Mouse (Mus musculus): ENCODE measurements around the gene Crim1. TPM values are rescaled to one million over a fixed set of nuclear protein-coding genes. Genes with fewer than 3 reads are reported as not detected.
A peak's percentile ranks its signal among the peaks of the same experiment; 100 is the strongest.

The Crim1 gene
- total RNA-seq, 2 experiments from 2014 or later: 138 to 153 TPM

- TF ChIP-seq CTCF (conservative IDR thresholded peaks at IDR 0.05): no peak
- no peak for DNase-seq (ENCODE audit: low spot score in 2 of 2)
- Histone ChIP-seq H3K27ac (no peak overlapping the region), H3K4me3 (no peak overlapping the region)
These were observed 86.0 kb downstream of the Crim1 start for GRCm38 (mm10) chr17:78286021-78286420.

DNA sequence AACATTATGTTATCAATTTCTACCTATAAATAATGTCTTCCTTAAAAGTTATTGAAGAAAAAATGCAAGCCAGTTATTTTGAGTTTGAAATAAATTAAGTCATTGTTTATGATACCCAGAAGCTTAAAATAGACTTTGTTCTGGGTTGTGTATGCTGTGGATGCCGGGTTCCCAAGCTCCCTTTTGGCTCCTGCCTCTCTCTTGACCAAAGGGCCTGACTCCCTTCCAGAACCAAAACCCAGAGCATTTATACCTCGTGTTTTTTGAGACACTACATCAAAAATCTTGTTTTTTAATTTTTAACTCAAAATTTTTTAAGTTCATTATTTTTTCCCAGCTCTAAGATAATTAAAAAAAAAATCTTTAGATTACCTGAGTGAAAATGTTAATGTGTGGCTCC is 87.3 kb downstream of the Crim1 start:
- Histone ChIP-seq H3K27ac (no peak overlapping the region), H3K4me3 (no peak overlapping the region)
- no peak for TF ChIP-seq CTCF (conservative IDR thresholded peaks at IDR 0.05)
- no peak for DNase-seq (ENCODE audit: low spot score in 2 of 2)

DNA sequence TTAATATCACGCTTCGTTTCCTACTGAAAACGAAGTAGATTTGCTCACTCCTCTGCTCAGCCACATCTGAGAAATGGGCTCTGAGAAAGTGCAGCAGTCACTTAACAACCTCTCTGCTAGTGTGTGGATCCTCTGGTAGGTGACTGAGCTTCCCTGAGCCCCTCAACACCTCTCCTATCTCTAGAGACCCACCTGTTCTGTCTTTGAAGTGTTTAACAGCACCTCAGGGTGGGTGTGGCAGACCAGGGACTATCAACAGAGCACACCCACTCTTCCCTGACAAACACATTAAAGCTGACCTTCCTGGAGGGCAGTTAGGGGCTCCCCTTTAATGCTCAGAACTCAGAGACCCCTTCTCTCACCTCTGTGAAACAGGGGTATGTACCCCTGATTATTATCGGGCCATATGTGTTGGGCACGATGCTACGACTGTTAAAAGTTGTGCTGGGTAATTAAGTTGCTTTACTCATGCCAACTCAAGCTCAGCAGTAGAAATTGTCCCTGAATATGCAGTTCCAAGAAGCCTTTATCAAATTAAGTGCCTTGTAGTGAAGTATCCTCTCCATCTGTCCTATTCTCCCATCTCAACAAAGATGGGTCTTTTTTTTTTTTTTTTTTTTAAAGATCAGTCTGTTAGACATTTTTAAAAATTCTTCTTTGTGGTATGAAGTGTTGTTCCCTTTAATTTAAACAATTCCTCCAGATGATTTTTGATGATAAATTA is 90.3 kb downstream of the Crim1 start:
- no peak for TF ChIP-seq CTCF (conservative IDR thresholded peaks at IDR 0.05)
- Histone ChIP-seq H3K4me3 (no peak overlapping the region), H3K27ac (peak overlapping the region; percentile 28; the same call in 1 of the 2 replicates)
- no peak for DNase-seq (ENCODE audit: low spot score in 2 of 2)

- Histone ChIP-seq H3K4me3 (no peak overlapping the region), H3K27ac (peak overlapping the region; percentile 28; the same call in 1 of the 2 replicates)
- no peak for DNase-seq (ENCODE audit: low spot score in 2 of 2)
- TF ChIP-seq CTCF (conservative IDR thresholded peaks at IDR 0.05): no peak
These were observed 91.0 kb downstream of the Crim1 start for GRCm38 (mm10) chr17:78291030-78291429.

DNA sequence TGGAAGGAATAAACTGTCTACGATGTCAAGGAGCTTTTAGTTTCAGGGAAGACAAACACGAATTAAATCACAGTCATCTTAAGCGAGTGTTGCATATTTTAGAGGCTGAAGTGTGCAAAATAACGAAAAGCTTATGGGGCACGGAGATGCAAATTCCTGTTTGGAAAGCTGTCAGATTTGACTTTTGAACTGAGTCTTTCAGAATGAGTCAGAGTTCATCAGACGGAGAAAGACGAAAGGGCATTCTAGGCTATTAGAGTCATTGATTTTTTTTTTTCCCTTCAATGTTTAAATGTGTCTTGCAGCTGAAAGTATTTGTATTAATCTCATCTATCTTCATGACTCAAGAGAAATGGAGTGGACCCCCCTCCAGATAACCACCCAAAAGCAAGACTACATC is 92.3 kb downstream of the Crim1 start:
- Histone ChIP-seq H3K27ac (no peak overlapping the region), H3K4me3 (no peak overlapping the region)
- no peak for DNase-seq (ENCODE audit: low spot score in 2 of 2)
- no peak for TF ChIP-seq CTCF (conservative IDR thresholded peaks at IDR 0.05)

DNA sequence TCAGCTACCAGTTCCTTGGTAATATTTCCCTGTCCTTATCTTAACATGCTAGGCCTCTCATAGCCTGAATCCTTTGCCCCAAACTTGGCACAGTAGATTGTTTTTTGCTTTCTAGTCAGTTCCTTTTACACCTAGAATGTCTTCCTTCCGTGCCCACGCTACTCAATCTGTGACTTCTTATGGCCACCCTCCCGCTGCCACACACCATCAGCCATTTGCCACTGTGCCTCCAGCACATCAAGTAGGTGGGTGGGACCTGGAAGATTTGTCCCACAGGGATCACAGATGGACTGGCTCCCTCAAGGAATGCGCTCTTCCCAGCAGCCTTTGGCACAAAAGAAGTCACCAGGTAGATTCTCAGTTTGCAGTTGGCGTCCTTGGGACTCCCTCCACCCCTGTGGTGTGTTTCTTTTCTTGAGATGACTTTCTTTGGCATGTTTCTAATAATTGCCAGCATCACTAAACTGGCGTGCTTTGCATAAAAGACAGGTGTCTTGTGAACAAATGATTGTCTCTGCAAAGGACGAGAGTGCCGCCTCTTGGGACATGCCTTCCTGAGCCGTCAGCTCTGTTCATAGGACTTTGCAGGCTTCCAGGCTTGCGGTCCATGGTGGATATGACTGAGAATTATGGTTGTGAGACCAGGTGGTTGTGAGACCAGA is 92.9 kb downstream of the Crim1 start:
- no peak for TF ChIP-seq CTCF (conservative IDR thresholded peaks at IDR 0.05)
- no peak for DNase-seq (ENCODE audit: low spot score in 2 of 2)
- Histone ChIP-seq H3K4me3 (no peak overlapping the region), H3K27ac (no peak overlapping the region)

GRCm38 (mm10) chr17:78295979-78296378 is 95.9 kb downstream of the Crim1 start:
- Histone ChIP-seq H3K4me3 (no peak overlapping the region), H3K27ac (no peak overlapping the region)
- DNase-seq (ENCODE audit: low spot score in 2 of 2): no peak
- no peak for TF ChIP-seq CTCF (conservative IDR thresholded peaks at IDR 0.05)

DNA sequence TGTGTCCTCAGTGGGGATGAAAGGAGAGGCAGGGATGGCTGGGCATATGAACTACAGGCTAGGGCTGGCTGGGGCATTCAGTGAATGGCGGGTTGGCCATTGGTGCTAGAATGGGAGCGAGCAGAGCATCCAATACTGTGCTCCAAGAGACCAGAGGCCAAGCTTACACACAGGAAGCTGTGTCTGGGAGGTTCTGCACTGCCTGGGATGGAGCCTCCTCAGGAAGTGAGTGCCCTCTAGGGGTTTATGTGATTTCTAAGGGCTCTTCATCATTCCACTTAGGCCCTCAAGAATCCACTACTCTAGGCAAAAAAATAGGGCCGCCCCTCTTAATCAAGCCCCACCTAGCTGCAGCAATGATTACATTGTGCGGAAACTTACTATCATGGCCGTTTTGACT is 98.1 kb downstream of the Crim1 start:
- peak; percentile 71 for TF ChIP-seq CTCF (conservative IDR thresholded peaks at IDR 0.05)
- no peak for DNase-seq (ENCODE audit: low spot score in 2 of 2)
- H3K4me3 ChIP-seq: no peak overlapping the region
- no peak overlapping the region for H3K27ac ChIP-seq

GRCm38 (mm10) chr17:78298967-78299540 is 99.0 kb downstream of the Crim1 start:
- no peak overlapping the region for H3K4me3 ChIP-seq
- no peak for DNase-seq (ENCODE audit: low spot score in 2 of 2)
- TF ChIP-seq CTCF (conservative IDR thresholded peaks at IDR 0.05): no peak

GRCm38 (mm10) chr17:78303053-78303452 is 103.0 kb downstream of the Crim1 start:
- Histone ChIP-seq H3K4me3 (no peak overlapping the region), H3K27ac (no peak overlapping the region)
- no peak for TF ChIP-seq CTCF (conservative IDR thresholded peaks at IDR 0.05)
- DNase-seq (ENCODE audit: low spot score in 2 of 2): no peak

More at GRCm38 (mm10) chr17:78298967-78299540, 99.0 kb downstream of the Crim1 start:
- no peak overlapping the region for H3K27ac ChIP-seq

GRCm38 (mm10) chr17:78304059-78304458 is 104.0 kb downstream of the Crim1 start:
- no peak for TF ChIP-seq CTCF (conservative IDR thresholded peaks at IDR 0.05)
- no peak for DNase-seq (ENCODE audit: low spot score in 2 of 2)
- Histone ChIP-seq H3K27ac (no peak overlapping the region), H3K4me3 (no peak overlapping the region)

- DNase-seq (ENCODE audit: low spot score in 2 of 2): no peak
- Histone ChIP-seq H3K4me3 (no peak overlapping the region), H3K27ac (no peak overlapping the region)
- TF ChIP-seq CTCF (conservative IDR thresholded peaks at IDR 0.05): no peak
These were observed 106.4 kb downstream of the Crim1 start for GRCm38 (mm10) chr17:78306434-78306833.

DNA sequence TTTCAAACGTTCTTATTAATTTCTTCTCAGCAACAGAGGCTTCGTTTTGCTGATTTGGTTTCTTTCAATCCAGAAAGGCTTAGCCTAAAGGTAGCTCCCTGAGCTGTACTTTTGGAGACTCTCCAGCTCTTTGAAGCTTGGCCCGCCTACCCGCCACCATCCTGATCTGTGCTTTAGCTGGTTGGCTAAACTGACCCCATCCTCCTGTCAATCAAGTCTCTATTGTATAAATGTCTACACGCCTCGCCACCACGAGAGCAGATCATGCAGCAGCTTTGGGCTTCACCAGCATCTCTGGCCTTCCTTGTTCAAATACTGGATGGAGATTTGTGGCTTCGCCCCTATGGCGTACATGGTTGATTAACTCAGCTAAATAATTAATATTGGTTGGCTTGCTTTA is 108.2 kb downstream of the Crim1 start:
- H3K4me3 ChIP-seq: no peak overlapping the region
- no peak for TF ChIP-seq CTCF (conservative IDR thresholded peaks at IDR 0.05)
- no peak overlapping the region for H3K27ac ChIP-seq
- no peak for DNase-seq (ENCODE audit: low spot score in 2 of 2)

Data from layer of hippocampus, adult 2 months (tissue).